Mouse (Mus musculus): Measurements from ENCODE around the gene Myh11. TPM values are rescaled to one million over a fixed set of nuclear protein-coding genes. Genes with fewer than 3 reads are reported as not detected.

Gene Myh11
- total and polyA plus RNA-seq, 3 experiments: 0.01 TPM; not detected in 2

DNA sequence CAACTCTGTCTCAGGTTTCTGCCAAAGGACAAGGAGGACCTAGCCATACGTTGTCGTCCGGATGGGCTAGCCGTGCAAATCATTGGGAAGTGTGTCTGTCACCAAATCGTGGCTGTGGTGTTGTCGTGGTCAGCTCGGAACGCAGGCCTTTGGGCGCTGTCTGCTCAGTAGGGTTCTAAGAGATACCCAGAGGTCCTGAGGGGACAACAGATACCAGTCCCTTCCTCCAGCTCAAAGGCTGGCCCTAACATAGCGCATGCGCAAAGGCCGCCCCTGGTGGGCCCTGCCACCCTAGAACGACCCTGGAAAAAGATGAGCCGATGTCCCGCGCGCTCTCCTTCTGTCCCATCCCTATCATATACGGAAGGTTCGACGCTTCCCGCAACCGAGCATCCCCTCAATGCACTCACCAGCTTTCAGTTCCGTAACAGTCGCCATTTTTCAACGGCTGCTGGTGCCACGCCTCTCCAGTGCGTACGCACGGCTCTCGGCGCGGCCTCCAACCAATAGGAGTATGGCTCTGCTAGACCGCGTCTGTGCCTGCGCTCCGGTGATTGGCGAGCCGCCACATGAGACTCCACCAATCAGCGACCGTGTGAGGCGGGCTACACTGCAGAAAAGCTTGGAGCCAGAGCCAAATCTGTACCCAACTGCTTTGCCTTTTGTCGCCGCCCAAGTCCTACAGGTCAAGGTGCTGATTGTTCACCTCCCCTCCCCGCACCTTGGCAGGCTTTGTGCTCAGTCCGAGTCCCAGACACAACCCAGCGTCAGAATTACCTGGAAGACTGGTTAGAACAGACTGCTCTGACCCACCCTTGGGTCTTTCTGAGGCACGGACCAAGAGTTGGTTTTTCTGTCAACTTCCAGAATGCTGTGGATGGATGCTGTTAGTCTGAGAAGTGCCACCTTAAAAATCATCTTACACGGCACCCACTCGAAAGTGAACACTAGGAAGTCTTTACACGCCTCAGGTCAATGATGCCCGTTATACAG, 26.0 kb upstream of the Myh11 start, which contains the start of gene Fopnl (continued):
- TF ChIP-seq MXI1 (IDR thresholded peaks at IDR 0.05; ENCODE audit: low read depth, low read length): peak; percentile 62
- TF ChIP-seq MEF2A (IDR thresholded peaks at IDR 0.05; ENCODE audit: extremely low read depth, insufficient replicate concordance, low read depth, low read length, poor library complexity, severe bottlenecking): no peak
- peak; percentile 28; the same call in 1 of the 2 replicates for TF ChIP-seq MAX (IDR thresholded peaks at IDR 0.05; ENCODE audit: low read length)
- no peak for TF ChIP-seq SMC3 (IDR thresholded peaks at IDR 0.05; ENCODE audit: low read depth, low read length)
- 0 out of 2 replicates have a peak, but pooled peaks have one; percentile 44 for TF ChIP-seq E2F4 (IDR thresholded peaks at IDR 0.05; ENCODE audit: borderline replicate concordance, low read depth, low read length)
- peak; percentile 85 for TF ChIP-seq MYB (IDR thresholded peaks at IDR 0.05; ENCODE audit: low read depth, low read length)
- no peak for TF ChIP-seq ZKSCAN1 (IDR thresholded peaks at IDR 0.05; ENCODE audit: low read depth, low read length)
- TF ChIP-seq CHD1 (IDR thresholded peaks at IDR 0.05; ENCODE audit: low read depth, low read length): no peak
- TF ChIP-seq GABPA (IDR thresholded peaks at IDR 0.05; ENCODE audit: low read depth, low read length): 0 out of 2 replicates have a peak, but pooled peaks have one; percentile 30
- no peak for TF ChIP-seq ETS1 (IDR thresholded peaks at IDR 0.05; ENCODE audit: low read depth, low read length)
- TF ChIP-seq POLR2AphosphoS2 (IDR thresholded peaks at IDR 0.05; ENCODE audit: low read length): peak; percentile 85
- peak; percentile 87 for TF ChIP-seq NRF1 (IDR thresholded peaks at IDR 0.05; ENCODE audit: insufficient read depth, low read depth, low read length, poor library complexity, severe bottlenecking)
- TF ChIP-seq TCF12 (IDR thresholded peaks at IDR 0.05; ENCODE audit: low read depth, low read length): 0 out of 2 replicates have a peak, but pooled peaks have one; percentile 5
- TF ChIP-seq CTCF (IDR thresholded peaks at IDR 0.05 in 2 of 3, conservative IDR thresholded peaks at IDR 0.05 in 1 of 3; ENCODE audit: control insufficient read depth in 1 of 3, insufficient read depth in 1 of 3, low read depth in 2 of 3, low read length in 3 of 3, poor library complexity in 1 of 3, severe bottlenecking in 1 of 3): no peak

DNA sequence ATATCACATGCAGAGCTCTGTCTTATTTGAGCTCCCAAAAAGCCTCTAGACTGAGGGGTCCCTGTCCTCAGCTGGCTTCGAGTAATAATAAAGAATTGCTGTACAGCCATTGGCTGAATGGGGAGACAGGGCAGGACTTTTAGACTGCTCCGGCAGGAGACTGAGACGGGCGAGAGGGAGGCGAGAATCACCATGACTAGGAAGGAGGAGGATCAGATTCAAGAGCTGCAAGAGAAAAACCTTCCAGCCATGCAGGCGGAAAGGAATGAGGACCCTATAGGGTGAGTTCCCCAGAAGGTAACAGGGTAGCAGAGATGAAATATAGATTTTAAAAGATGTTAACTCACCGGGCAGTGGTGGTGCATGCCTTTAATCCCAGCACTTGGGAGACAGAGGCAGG, 21.7 kb upstream of the Myh11 start:
- Histone ChIP-seq H3K4me1 (ENCODE audit: control insufficient read depth in 1 of 2, insufficient read depth in 2 of 2, low read length in 2 of 2) (peaks cover 12 to 24% of the 10 kb centered on the region in 2 experiments), H3K9ac (ENCODE audit: control insufficient read depth, low read depth, low read length, poor library complexity, severe bottlenecking) (no peak overlapping the region), H3K27ac (ENCODE audit: control insufficient read depth, low read depth, low read length) (no peak overlapping the region), H3K36me3 (ENCODE audit: control insufficient read depth in 1 of 2, insufficient read depth in 2 of 2, low read length in 2 of 2) (peaks cover 1 to 38% of the 10 kb centered on the region in 2 experiments; a peak in 3 of 4 replicates), H3K27me3 (ENCODE audit: control insufficient read depth in 1 of 2, insufficient read depth in 2 of 2, low read length in 2 of 2) (no peaks in the 10 kb centered on the region), H3K4me3 (ENCODE audit: control insufficient read depth in 1 of 2, insufficient read depth in 1 of 2, low read depth in 2 of 2, low read length in 2 of 2) (no peak overlapping the region), H3K9me3 (replicated peaks; ENCODE audit: insufficient read depth, low read length) (no peaks in the 10 kb centered on the region), H3K79me2 (ENCODE audit: control insufficient read depth, insufficient read depth, low read length, poor library complexity) (peaks cover 19% of the 10 kb centered on the region)
- TF ChIP-seq SMC3 (IDR thresholded peaks at IDR 0.05; ENCODE audit: low read depth, low read length) (no peak), MAZ (IDR thresholded peaks at IDR 0.05; ENCODE audit: low read depth, low read length) (no peak), MEF2A (IDR thresholded peaks at IDR 0.05; ENCODE audit: extremely low read depth, insufficient replicate concordance, low read depth, low read length, poor library complexity, severe bottlenecking) (no peak), UBTF (IDR thresholded peaks at IDR 0.05; ENCODE audit: borderline replicate concordance, insufficient read depth, low read depth, low read length) (no peak), RAD21 (IDR thresholded peaks at IDR 0.05; ENCODE audit: low read depth, low read length) (no peak), MAX (IDR thresholded peaks at IDR 0.05; ENCODE audit: low read length) (no peak), MAFK (IDR thresholded peaks at IDR 0.05; ENCODE audit: borderline replicate concordance, low read depth, low read length) (no peak), USF2 (IDR thresholded peaks at IDR 0.05; ENCODE audit: borderline replicate concordance in 1 of 2, insufficient read depth in 1 of 2, low read depth in 1 of 2, low read length in 2 of 2) (no peak), CHD2 (IDR thresholded peaks at IDR 0.05; ENCODE audit: low read length) (no peak), TBP (IDR thresholded peaks at IDR 0.05; ENCODE audit: low read depth, low read length) (no peak), USF1 (IDR thresholded peaks at IDR 0.05; ENCODE audit: low read depth, low read length) (no peak), ETS1 (IDR thresholded peaks at IDR 0.05; ENCODE audit: low read depth, low read length) (no peak), NRF1 (IDR thresholded peaks at IDR 0.05; ENCODE audit: insufficient read depth, low read depth, low read length, poor library complexity, severe bottlenecking) (no peak), ZMIZ1 (IDR thresholded peaks at IDR 0.05; ENCODE audit: low read depth, low read length) (no peak)
- DNase-seq (ENCODE audit: low read depth, low spot score): no peak
